Mouse (Mus musculus) hindbrain, embryonic 15.5 days (tissue): ENCODE measurements around the gene Cd47. TPM values are rescaled to one million over a fixed set of nuclear protein-coding genes. Genes with fewer than 3 reads are reported as not detected.
A peak's percentile ranks its signal among the peaks of the same experiment; 100 is the strongest.

ENCODE experiments used
- ATAC-seq: fragments of 200-750 bp; cut with Nextera tagmentation; 2 replicates; pipeline ENCODE4 v1.8.0; 2017; ENCODE audit warnings: low read depth, moderate number of reproducible peaks, moderate TSS enrichment; ENCODE audit not compliant: low FRiP score
- H3K27ac ChIP-seq: fragments of 300-500 bp; sonication (generic); replicated peaks from 2 replicates; pipeline ENCODE4 v1.5.1; 2015; ENCODE audit warnings: mild to moderate bottlenecking, inconsistent platforms
- H3K27me3 ChIP-seq: fragments of 300-500 bp; sonication (generic); 2 replicates; pipeline ENCODE4 v1.6.1; 2015; ENCODE audit warnings: control low read depth, inconsistent platforms
- H3K36me3 ChIP-seq: fragments of 300-500 bp; sonication (generic); 2 replicates; pipeline ENCODE4 v1.6.1; 2015; ENCODE audit warnings: control low read depth, inconsistent platforms
- H3K4me1 ChIP-seq: fragments of 300-500 bp; sonication (generic); replicated peaks from 2 replicates; pipeline ENCODE4 v1.6.1; 2015; ENCODE audit warnings: control low read depth, inconsistent platforms
- H3K4me2 ChIP-seq: fragments of 300-500 bp; sonication (generic); 2 replicates; pipeline ENCODE4 v1.6.1; 2015; ENCODE audit warnings: moderate library complexity, mild to moderate bottlenecking, inconsistent platforms
- H3K4me3 ChIP-seq: fragments of 300-500 bp; sonication (generic); 2 replicates; pipeline ENCODE4 v1.5.1; 2015; ENCODE audit warnings: mild to moderate bottlenecking, inconsistent platforms
- H3K9ac ChIP-seq: fragments of 300-500 bp; sonication (generic); 2 replicates; pipeline ENCODE4 v1.6.1; 2015; ENCODE audit warnings: inconsistent platforms
- H3K9me3 ChIP-seq: fragments of 300-500 bp; sonication (generic); 2 replicates; pipeline ENCODE4 v1.6.1; 2016; ENCODE audit warnings: control low read depth, inconsistent platforms
- WGBS: fragments of 180-500 bp; shearing (Covaris S2); methylation state at CpG from one replicate; pipeline ENCODE4 v1.1.7; 2015; 5-methylcytosine and 5-hydroxymethylcytosine counted together
- polyA plus RNA-seq: library from polyadenylated mRNA; unstranded; fragments of >200 nt; fragmentation: Nextera tagmentation; extraction: Ambion mirVana; gene quantifications from 2 replicates; pipeline ENCODE4 v1.2.1, GENCODE M21; 2015

Gene Cd47
- polyA plus RNA-seq, 1 experiment from 2014 or later, result 170 TPM

- WGBS, result 93% methylated on average over 9 of the region's 9 CpGs
Measured at GRCm38 (mm10) chr16:49793596-49793995, 6.7 kb upstream of the Cd47 start.

GRCm38 (mm10) chr16:49796271-49796670 lies 4.1 kb upstream of the Cd47 start:
- no peak for ATAC-seq
- WGBS, result 68% methylated on average over 2 of the region's 2 CpGs
- H3K27ac ChIP-seq, result no peak overlapping the region
- no peak overlapping the region for H3K9ac ChIP-seq
- H3K27me3 ChIP-seq, result no peaks in the 10 kb centered on the region
- H3K9me3 ChIP-seq, result no peaks in the 10 kb centered on the region
- no peaks in the 10 kb centered on the region for H3K36me3 ChIP-seq
- H3K4me3 ChIP-seq, result no peak overlapping the region
- H3K4me2 ChIP-seq, result no peak overlapping the region
- H3K4me1 ChIP-seq, result 0 out of 2 replicates have a peak, but pooled peaks cover 3% of the 10 kb centered on the region

More at GRCm38 (mm10) chr16:49793596-49793995, 6.7 kb upstream of the Cd47 start:
- ATAC-seq, result no peak
- H3K27ac ChIP-seq, result no peak overlapping the region
- H3K4me1 ChIP-seq, result no peaks in the 10 kb centered on the region
- H3K36me3 ChIP-seq, result no peaks in the 10 kb centered on the region
- no peaks in the 10 kb centered on the region for H3K27me3 ChIP-seq
- no peak overlapping the region for H3K9ac ChIP-seq
- H3K9me3 ChIP-seq, result no peaks in the 10 kb centered on the region
- no peak overlapping the region for H3K4me3 ChIP-seq
- no peak overlapping the region for H3K4me2 ChIP-seq

GRCm38 (mm10) chr16:49796954-49797353 lies 3.4 kb upstream of the Cd47 start:
- no peaks in the 10 kb centered on the region for H3K9me3 ChIP-seq
- no peaks in the 10 kb centered on the region for H3K36me3 ChIP-seq
- H3K27me3 ChIP-seq, result no peaks in the 10 kb centered on the region
- H3K27ac ChIP-seq, result no peak overlapping the region
- H3K4me2 ChIP-seq, result no peak overlapping the region
- 84% methylated on average over 2 of the region's 2 CpGs for WGBS
- 0 out of 2 replicates have a peak, but pooled peaks cover 3% of the 10 kb centered on the region for H3K4me1 ChIP-seq
- ATAC-seq, result no peak
- H3K4me3 ChIP-seq, result no peak overlapping the region
- H3K9ac ChIP-seq, result no peak overlapping the region

- Histone ChIP-seq H3K4me2 (no peak overlapping the region), H3K36me3 (no peaks in the 10 kb centered on the region), H3K4me3 (no peak overlapping the region), H3K27ac (no peak overlapping the region), H3K4me1 (peaks cover 4% of the 10 kb centered on the region), H3K27me3 (no peaks in the 10 kb centered on the region), H3K9me3 (no peaks in the 10 kb centered on the region), H3K9ac (no peak overlapping the region)
- WGBS, result 83% methylated on average over 6 of the region's 6 CpGs
- ATAC-seq, result no peak
Measured at GRCm38 (mm10) chr16:49798790-49799189, 1.5 kb upstream of the Cd47 start.

DNA sequence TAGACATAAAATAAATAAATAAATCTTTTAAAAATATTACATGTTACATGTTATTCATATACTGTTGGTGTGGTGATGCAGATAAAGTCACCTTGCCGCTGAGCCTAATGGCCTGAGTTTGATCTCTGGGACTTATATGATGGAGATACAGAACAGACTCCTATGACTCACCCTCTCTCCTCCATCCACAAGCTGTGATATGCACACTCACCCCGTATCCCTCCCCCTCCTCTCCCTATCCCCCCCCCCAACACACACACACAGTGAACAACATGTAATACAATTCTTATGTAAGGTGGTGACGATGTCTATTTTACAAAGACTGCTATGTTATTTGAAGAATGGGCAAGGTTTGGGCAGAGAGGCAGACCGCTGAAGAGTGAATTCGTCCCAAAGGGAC lies 663 bp downstream of the Cd47 start:
- H3K4me1 ChIP-seq, result peaks cover 13% of the 10 kb centered on the region
- no peaks in the 10 kb centered on the region for H3K36me3 ChIP-seq
- no peak overlapping the region for H3K9ac ChIP-seq
- WGBS, result 79% methylated on average over 5 of the region's 5 CpGs
- H3K4me2 ChIP-seq, result no peak overlapping the region
- H3K9me3 ChIP-seq, result no peaks in the 10 kb centered on the region
- no peak for ATAC-seq
- H3K27me3 ChIP-seq, result no peaks in the 10 kb centered on the region
- H3K27ac ChIP-seq, result no peak overlapping the region
- H3K4me3 ChIP-seq, result no peak overlapping the region

DNA sequence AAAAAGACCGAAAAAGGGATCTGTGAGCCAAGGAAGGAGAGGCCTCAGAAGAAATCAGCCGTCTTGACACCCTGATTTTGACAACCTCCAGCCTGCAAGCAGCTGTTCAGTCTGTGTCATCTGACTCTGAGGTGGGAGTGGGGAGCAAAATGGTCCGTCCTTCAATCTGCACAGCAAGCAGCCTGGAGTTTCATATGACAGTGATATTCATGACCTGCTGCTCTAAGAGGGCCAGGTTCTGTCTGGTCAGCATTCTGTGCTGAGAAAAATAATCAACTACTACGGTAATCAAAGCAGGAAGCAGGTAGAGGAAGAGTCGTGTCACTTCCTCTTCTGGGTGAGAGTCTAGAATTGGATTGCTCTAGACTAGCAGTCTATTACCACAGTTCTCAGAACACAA lies 1.1 kb downstream of the Cd47 start:
- H3K4me3 ChIP-seq, result no peak overlapping the region
- no peaks in the 10 kb centered on the region for H3K36me3 ChIP-seq
- no peak overlapping the region for H3K4me2 ChIP-seq
- ATAC-seq, result no peak
- WGBS, result 61% methylated on average over 5 of the region's 5 CpGs
- H3K4me1 ChIP-seq, result peaks cover 13% of the 10 kb centered on the region
- H3K9ac ChIP-seq, result no peak overlapping the region
- no peaks in the 10 kb centered on the region for H3K27me3 ChIP-seq
- no peaks in the 10 kb centered on the region for H3K9me3 ChIP-seq
- H3K27ac ChIP-seq, result no peak overlapping the region

GRCm38 (mm10) chr16:49802993-49803392 lies 2.7 kb downstream of the Cd47 start:
- no peaks in the 10 kb centered on the region for H3K36me3 ChIP-seq
- H3K9ac ChIP-seq, result no peak overlapping the region
- WGBS, result 36% methylated on average over 2 of the region's 2 CpGs
- no peak overlapping the region for H3K4me2 ChIP-seq
- ATAC-seq, result no peak
- no peak overlapping the region for H3K27ac ChIP-seq
- H3K4me1 ChIP-seq, result peaks cover 13% of the 10 kb centered on the region
- no peak overlapping the region for H3K4me3 ChIP-seq
- H3K9me3 ChIP-seq, result no peaks in the 10 kb centered on the region
- H3K27me3 ChIP-seq, result no peaks in the 10 kb centered on the region

DNA sequence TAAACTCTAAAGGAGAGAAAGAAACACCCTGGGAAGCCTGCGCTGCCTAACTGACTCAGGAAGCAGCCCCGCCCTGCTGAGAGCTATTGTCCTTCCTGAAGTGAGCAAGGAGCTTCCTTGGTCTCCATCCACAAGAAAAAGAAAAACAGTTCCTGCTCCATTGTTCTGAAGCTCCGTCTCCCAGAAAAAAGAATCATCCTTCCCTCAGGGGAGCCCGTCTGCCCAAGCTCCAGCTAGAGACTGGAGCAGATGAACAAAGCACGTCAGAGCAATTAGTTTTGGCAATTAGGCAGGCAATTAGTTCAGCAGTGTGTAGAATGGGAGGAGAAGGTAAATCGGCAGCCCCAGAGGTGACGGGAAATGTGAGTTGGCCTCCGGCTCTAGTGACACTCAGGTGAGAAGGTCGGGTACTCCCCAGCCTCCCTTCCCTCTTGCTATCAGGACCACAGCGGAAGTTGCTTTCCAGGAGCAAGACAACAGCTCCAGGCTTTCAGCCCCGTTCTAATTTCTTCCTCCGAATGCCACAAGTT lies 3.7 kb downstream of the Cd47 start:
- peak overlapping the region; percentile 34 for H3K9ac ChIP-seq
- 2% methylated on average over 12 of the region's 12 CpGs for WGBS
- H3K4me3 ChIP-seq, result peak overlapping the region; percentile 32

DNA sequence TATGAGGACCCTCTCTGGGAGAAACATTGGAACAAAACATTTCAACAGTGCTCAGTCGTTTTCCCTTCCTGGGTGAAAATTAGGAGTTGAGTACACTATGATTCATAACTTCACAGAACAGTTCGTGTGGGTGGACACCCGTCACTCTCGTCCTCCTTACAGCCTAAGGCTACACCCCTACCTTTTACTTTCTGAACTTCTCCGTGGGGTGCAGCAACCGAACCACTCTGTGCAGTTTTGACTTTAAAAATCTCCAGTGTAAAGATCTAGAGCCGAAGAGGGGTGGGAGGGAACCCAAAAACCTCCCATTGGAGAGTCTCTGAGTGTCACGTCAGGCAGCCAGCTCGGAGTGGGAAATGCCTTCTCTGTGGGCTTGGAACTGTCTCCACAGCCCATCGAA lies 6.6 kb downstream of the Cd47 start:
- ATAC-seq, result no peak
- H3K36me3 ChIP-seq, result no peaks in the 10 kb centered on the region
- H3K4me3 ChIP-seq, result no peak overlapping the region
- no peaks in the 10 kb centered on the region for H3K9me3 ChIP-seq
- H3K9ac ChIP-seq, result no peak overlapping the region
- no peaks in the 10 kb centered on the region for H3K27me3 ChIP-seq
- H3K4me1 ChIP-seq, result peaks cover 10% of the 10 kb centered on the region
- WGBS, result 89% methylated on average over 10 of the region's 10 CpGs
- H3K27ac ChIP-seq, result no peak overlapping the region
- no peak overlapping the region for H3K4me2 ChIP-seq

More for the DNA sequence above, 3.7 kb downstream of the Cd47 start:
- peak overlapping the region; percentile 63 for H3K4me2 ChIP-seq
- peak overlapping the region; percentile 43 for H3K27ac ChIP-seq
- no peaks in the 10 kb centered on the region for H3K27me3 ChIP-seq
- peaks cover 13% of the 10 kb centered on the region for H3K4me1 ChIP-seq
- no peaks in the 10 kb centered on the region for H3K9me3 ChIP-seq
- no peaks in the 10 kb centered on the region for H3K36me3 ChIP-seq
- peak; percentile 59; the same call in 1 of the 2 replicates for ATAC-seq

DNA sequence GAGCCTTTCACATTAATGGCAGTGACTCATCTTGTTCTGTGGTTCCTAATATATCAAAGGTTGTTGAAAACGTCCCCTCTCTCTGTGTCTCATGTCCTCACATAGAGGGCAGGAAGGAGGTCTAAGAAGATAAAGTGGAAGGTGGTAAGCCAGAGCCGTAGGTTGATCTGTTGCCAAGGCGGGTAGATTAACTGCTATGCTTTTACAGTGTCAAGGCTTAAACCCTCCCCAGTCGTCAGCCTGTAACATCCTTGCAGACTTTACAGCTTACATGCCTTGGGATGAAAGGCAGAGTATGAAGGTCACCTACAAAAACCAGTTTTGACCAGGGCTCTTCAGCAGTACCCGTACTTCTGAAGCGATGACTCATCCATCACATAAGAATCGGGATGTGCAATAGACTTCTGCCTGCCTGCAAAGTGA lies 7.1 kb downstream of the Cd47 start:
- Histone ChIP-seq H3K36me3 (no peaks in the 10 kb centered on the region), H3K9me3 (no peaks in the 10 kb centered on the region), H3K4me1 (peaks cover 10% of the 10 kb centered on the region), H3K4me2 (no peak overlapping the region), H3K27me3 (no peaks in the 10 kb centered on the region), H3K4me3 (no peak overlapping the region), H3K27ac (no peak overlapping the region), H3K9ac (no peak overlapping the region)
- ATAC-seq, result no peak
- 85% methylated on average over 7 of the region's 7 CpGs for WGBS

GRCm38 (mm10) chr16:49807862-49808430 lies 7.6 kb downstream of the Cd47 start:
- WGBS, result 85% methylated on average over 18 of the region's 18 CpGs
- Histone ChIP-seq H3K27me3 (no peaks in the 10 kb centered on the region), H3K9ac (no peak overlapping the region), H3K9me3 (no peaks in the 10 kb centered on the region), H3K4me1 (peaks cover 10% of the 10 kb centered on the region), H3K27ac (no peak overlapping the region), H3K4me2 (no peak overlapping the region), H3K4me3 (no peak overlapping the region), H3K36me3 (no peaks in the 10 kb centered on the region)
- ATAC-seq, result no peak

GRCm38 (mm10) chr16:49811897-49812296 lies 11.6 kb downstream of the Cd47 start:
- no peak for ATAC-seq
- 86% methylated on average over 2 of the region's 2 CpGs for WGBS
- H3K27ac ChIP-seq, result no peak overlapping the region
- no peak overlapping the region for H3K4me2 ChIP-seq
- no peak overlapping the region for H3K9ac ChIP-seq
- no peaks in the 10 kb centered on the region for H3K4me1 ChIP-seq
- no peaks in the 10 kb centered on the region for H3K36me3 ChIP-seq
- no peaks in the 10 kb centered on the region for H3K27me3 ChIP-seq
- H3K9me3 ChIP-seq, result no peaks in the 10 kb centered on the region
- no peak overlapping the region for H3K4me3 ChIP-seq
